Mouse (Mus musculus) myocyte (in vitro differentiated cells): Measurements from ENCODE around the gene Igf1r.

Source experiments
- E2F4 ChIP-seq: IDR thresholded peaks from one replicate; pipeline ENCODE4 v1.6.1; 2011; ENCODE audit warnings: mild to moderate bottlenecking, control low read depth, moderate library complexity; ENCODE audit not compliant: insufficient read depth
- MAX ChIP-seq: IDR thresholded peaks from one replicate; pipeline ENCODE4 v1.6.1; 2011; ENCODE audit warnings: low read depth, mild to moderate bottlenecking, control low read depth
- POLR2A ChIP-seq: IDR thresholded peaks from one replicate; pipeline ENCODE4 v1.6.1; 2011; ENCODE audit warnings: low read depth, mild to moderate bottlenecking, control low read depth, moderate library complexity; ENCODE audit not compliant: insufficient read length
- TCF12 ChIP-seq: IDR thresholded peaks from one replicate; pipeline ENCODE4 v1.6.1; 2011; ENCODE audit warnings: mild to moderate bottlenecking, control low read depth; ENCODE audit not compliant: poor library complexity, insufficient read depth, severe bottlenecking

DNA sequence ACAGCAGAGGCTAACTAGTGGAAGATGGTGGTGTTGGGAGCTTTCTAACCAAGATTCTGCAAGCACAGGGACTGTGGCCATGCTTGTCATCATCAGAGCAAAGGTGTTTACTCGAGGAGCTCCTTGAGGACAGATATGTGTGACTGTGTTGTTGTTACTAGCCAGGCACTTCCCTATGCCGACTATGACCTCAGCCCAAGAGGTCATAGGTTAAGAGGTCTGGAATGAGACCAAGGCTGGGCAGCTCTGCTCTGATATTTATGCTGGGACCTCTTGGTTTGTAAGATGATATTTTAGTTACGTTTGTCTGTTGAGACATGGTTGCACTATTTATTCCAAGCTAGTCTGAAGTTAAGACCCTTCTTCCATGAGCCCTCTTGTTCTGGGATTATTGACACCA is 169.8 kb downstream of the Igf1r start:
- TF ChIP-seq E2F4 (no peak), MAX (no peak), POLR2A (no peak), TCF12 (no peak)
